Mouse (Mus musculus) olfactory bulb, adult 2 months (tissue): ENCODE results near the gene Fez2. TPM values are rescaled to one million over a fixed set of nuclear protein-coding genes. Genes with fewer than 3 reads are reported as not detected.

Source experiments
- H3K27ac ChIP-seq: fragments of 200-500 bp; 2 replicates; pipeline ENCODE4 v1.5.1; 2012; ENCODE audit warnings: low read depth, low read length; ENCODE audit not compliant: insufficient read depth
- H3K4me1 ChIP-seq: fragments of 200-500 bp; 2 replicates; pipeline ENCODE4 v1.6.1; 2012; ENCODE audit warnings: low read length; ENCODE audit not compliant: control insufficient read depth, insufficient read depth
- H3K4me3 ChIP-seq: fragments of 200-500 bp; 2 replicates; pipeline ENCODE4 v1.5.1; 2012; ENCODE audit warnings: mild to moderate bottlenecking, low read depth, low read length, moderate library complexity; ENCODE audit not compliant: insufficient read depth
- CTCF ChIP-seq: fragments of 200-500 bp; IDR thresholded peaks from 2 replicates; pipeline ENCODE4 v1.5.1; 2012; ENCODE audit warnings: low read depth, mild to moderate bottlenecking, low read length, moderate library complexity; ENCODE audit not compliant: insufficient read depth
- POLR2A ChIP-seq: fragments of 200-500 bp; IDR thresholded peaks from 2 replicates; pipeline ENCODE4 v1.6.1; 2012; ENCODE audit warnings: mild to moderate bottlenecking, low read depth, low read length, moderate library complexity; ENCODE audit not compliant: insufficient read depth
- WGBS: fragments of 180-500 bp; shearing (Covaris S2); methylation state at CpG from one replicate; pipeline ENCODE4 v1.1.7; 2018; 5-methylcytosine and 5-hydroxymethylcytosine counted together
- polyA plus RNA-seq: library from polyadenylated mRNA; stranded (reverse); fragments of >200 nt; gene quantifications from 2 replicates; pipeline ENCODE4 v1.2.4, GENCODE M21; 2012; ENCODE audit warnings: low replicate concordance; ENCODE audit not compliant: missing spikeins, insufficient read depth, insufficient read length

Fez2 gene
- polyA plus RNA-seq, 1 experiment = not detected

- WGBS = 94% methylated on average over 3 of the region's 3 CpGs
- Histone ChIP-seq H3K27ac (no peak overlapping the region), H3K4me1 (no peaks in the 10 kb centered on the region), H3K4me3 (no peak overlapping the region)
- no peak for TF ChIP-seq CTCF
Observed at GRCm38 (mm10) chr17:78343688-78344087, 74.3 kb downstream of the Fez2 start.

- Histone ChIP-seq H3K27ac (no peak overlapping the region), H3K4me1 (no peaks in the 10 kb centered on the region), H3K4me3 (no peak overlapping the region)
- no peak for TF ChIP-seq POLR2A
- no peak for TF ChIP-seq CTCF
- WGBS = 93% methylated on average over 8 of the region's 8 CpGs
Observed at GRCm38 (mm10) chr17:78335250-78335649, 82.7 kb downstream of the Fez2 start.

- 96% methylated on average over 10 of the region's 10 CpGs for WGBS
- no peak for TF ChIP-seq POLR2A
- no peak for TF ChIP-seq CTCF
- no peak overlapping the region for H3K4me3 ChIP-seq
- H3K4me1 ChIP-seq = no peaks in the 10 kb centered on the region
- H3K27ac ChIP-seq = no peak overlapping the region
Observed at GRCm38 (mm10) chr17:78333275-78333674, 84.7 kb downstream of the Fez2 start.

GRCm38 (mm10) chr17:78331438-78331837 is 86.5 kb downstream of the Fez2 start:
- no peaks in the 10 kb centered on the region for H3K4me1 ChIP-seq
- no peak overlapping the region for H3K4me3 ChIP-seq
- no peak for TF ChIP-seq POLR2A
- 90% methylated on average over 8 of the region's 8 CpGs for WGBS
- no peak overlapping the region for H3K27ac ChIP-seq

- H3K27ac ChIP-seq = no peak overlapping the region
- no peaks in the 10 kb centered on the region for H3K4me1 ChIP-seq
- 90% methylated on average over 3 of the region's 3 CpGs for WGBS
- H3K4me3 ChIP-seq = no peak overlapping the region
- no peak for TF ChIP-seq POLR2A
- no peak for TF ChIP-seq CTCF
Observed at GRCm38 (mm10) chr17:78328287-78328686, 89.7 kb downstream of the Fez2 start.

GRCm38 (mm10) chr17:78327187-78327586 is 90.8 kb downstream of the Fez2 start:
- WGBS = 90% methylated on average over 4 of the region's 4 CpGs
- H3K27ac ChIP-seq = no peak overlapping the region
- no peak overlapping the region for H3K4me3 ChIP-seq
- TF ChIP-seq CTCF (no peak), POLR2A (no peak)
- peaks cover 3% of the 10 kb centered on the region for H3K4me1 ChIP-seq

- TF ChIP-seq CTCF (no peak), POLR2A (no peak)
- Histone ChIP-seq H3K4me1 (peaks cover 3% of the 10 kb centered on the region), H3K27ac (no peak overlapping the region), H3K4me3 (no peak overlapping the region)
- WGBS = 85% methylated on average over 2 of the region's 2 CpGs
Observed at GRCm38 (mm10) chr17:78326381-78326780, 91.6 kb downstream of the Fez2 start.

GRCm38 (mm10) chr17:78325761-78326332 is 92.1 kb downstream of the Fez2 start:
- Histone ChIP-seq H3K4me3 (no peak overlapping the region), H3K4me1 (peaks cover 3% of the 10 kb centered on the region), H3K27ac (no peak overlapping the region)
- 92% methylated on average over 7 of the region's 7 CpGs for WGBS
- TF ChIP-seq CTCF = no peak
- no peak for TF ChIP-seq POLR2A

- H3K4me1 ChIP-seq = peaks cover 3% of the 10 kb centered on the region
- whole genome bisulfite sequencing = 43% methylated on average over 18 of the region's 18 CpGs
- no peak overlapping the region for H3K27ac ChIP-seq
- no peak overlapping the region for H3K4me3 ChIP-seq
- no peak for TF ChIP-seq POLR2A
- no peak for TF ChIP-seq CTCF
Observed at GRCm38 (mm10) chr17:78322369-78323335, 95.3 kb downstream of the Fez2 start.
